Mouse (Mus musculus) gastrocnemius, adult 18-20 months (tissue): ENCODE measurements around the gene Slc1a3. TPM values are rescaled to one million over a fixed set of nuclear protein-coding genes. Genes with fewer than 3 reads are reported as not detected.

Experiments
- DNase-seq: peaks from one replicate; pipeline ENCODE4 v3.0.0; 2021; ENCODE audit warnings: low spot score
- long read RNA-seq, 2 experiments: library from polyadenylated mRNA; stranded (forward); transcript quantifications; one replicate each; pipeline ENCODE4 v2.0.0; 2021
- total RNA-seq, 2 experiments: library from RNA; stranded (reverse); gene quantifications; 2 replicates each; pipeline ENCODE4 v1.2.3; 2021

The Slc1a3 gene
- total RNA-seq, result 1 to 10 TPM; 1.4 to 1.8 TPM
- long read RNA-seq, experiment 1, result 0 reads
- long read RNA-seq, experiment 2, full-length matches to known transcripts, result 3 of 3 reads
- long read RNA-seq, experiment 2, partial matches to known transcripts, result 0 of 3 reads
- long read RNA-seq, experiment 2, other reads (novel, unspliced or antisense), result 0 of 3 reads

DNA sequence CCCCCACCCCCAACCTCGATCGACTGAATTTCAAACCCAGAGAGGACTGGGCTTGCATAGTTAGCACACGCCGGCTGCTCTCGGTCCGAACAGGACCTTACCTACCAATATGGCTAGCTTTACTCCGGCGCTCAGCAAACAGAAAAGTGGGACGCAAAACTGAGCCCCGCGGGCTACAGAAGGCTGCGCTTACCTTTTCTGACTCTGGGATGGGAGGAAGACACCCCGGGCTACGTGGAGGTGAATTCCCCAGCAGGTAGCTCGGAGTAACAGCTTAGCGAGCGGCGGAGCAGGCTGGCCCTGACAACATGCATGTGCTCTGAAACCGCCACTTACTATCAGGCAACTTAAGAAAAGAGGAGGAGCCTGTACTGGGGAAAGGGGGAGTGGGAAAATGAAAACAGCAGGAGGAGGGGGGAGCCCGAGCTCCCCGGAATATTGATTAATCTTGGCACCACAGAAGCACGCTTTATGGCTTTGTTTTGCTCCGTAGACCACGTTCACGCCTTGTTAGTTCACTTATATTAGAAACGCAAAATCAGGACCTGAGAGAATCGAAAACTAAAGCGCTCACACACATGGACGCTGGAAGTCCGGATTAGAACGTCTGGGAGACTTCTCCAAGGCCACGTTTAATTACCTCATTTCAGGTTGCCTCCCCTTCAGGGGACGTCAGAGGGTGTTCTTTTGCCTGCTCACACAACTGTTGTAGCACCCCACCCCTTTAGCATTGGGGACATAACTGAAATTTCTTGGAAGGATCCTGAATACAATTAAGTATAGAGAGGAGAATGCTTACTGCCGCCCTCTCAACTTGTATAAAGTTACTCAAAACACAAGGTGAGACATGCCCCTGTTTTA lies at the start of gene Slc1a3:
TSS of gene Slc1a3 (minus strand) at position 619 of the 861 bp plus-strand sequence.
- no peak for DNase-seq

DNA sequence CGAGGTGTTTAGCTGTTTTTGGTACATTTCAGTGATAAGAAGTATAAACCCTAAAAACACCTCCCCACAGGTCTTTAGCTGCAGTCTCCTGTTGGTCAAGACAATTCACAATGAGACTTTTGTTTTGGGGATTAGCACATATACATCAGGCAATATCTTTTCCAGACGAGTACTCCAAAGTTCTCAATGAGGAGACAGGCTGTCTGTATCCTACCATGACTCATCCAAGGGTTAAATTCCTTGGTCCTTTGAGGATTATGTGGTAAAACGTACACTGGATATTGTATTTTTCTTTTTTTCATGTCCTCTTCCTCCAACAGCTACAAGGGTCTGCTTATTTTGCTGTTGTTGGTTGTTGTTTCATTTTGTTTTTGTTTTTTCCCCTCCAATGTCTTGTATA lies 48.5 kb upstream of the Slc1a3 start:
- DNase-seq, result no peak

DNA sequence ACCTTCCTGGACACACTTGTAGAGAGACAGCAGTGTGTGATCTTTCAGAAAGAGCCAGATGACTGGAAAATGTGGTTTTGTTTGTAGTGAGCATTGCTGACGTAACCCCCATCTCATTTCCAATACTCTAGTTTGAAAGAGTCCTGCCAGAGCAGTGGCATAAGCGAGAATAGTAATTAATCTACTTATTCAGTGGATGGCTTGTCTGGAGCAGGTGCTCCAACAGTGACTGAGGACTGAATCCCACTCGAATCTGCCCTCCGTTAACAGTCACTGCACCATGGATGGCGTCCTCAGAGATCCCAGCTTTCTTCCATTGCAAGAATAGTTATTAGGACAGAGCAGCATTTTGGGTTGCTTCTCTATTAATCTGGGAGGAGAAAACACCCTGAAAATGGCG lies 45.9 kb upstream of the Slc1a3 start:
- no peak for DNase-seq

DNA sequence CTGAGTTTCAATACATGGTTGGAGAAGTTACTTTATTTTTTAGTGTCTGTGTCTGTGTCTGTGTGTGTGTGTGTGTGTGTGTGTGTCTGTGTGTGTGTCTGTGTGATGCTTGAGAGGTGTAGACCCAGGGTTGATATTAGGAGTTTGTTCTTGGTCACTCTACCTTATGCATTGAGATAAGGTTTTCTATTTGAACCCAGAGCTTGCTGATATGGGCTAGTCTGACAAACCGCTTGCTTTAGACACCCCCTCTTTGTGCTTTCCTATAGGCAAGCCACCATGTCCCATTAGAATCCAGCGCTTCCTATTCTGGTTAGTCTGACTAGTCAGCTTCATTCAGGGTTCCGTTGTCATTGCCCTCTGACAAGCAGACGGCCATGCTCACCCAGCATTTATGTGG lies 39.2 kb upstream of the Slc1a3 start:
- DNase-seq, result no peak

DNA sequence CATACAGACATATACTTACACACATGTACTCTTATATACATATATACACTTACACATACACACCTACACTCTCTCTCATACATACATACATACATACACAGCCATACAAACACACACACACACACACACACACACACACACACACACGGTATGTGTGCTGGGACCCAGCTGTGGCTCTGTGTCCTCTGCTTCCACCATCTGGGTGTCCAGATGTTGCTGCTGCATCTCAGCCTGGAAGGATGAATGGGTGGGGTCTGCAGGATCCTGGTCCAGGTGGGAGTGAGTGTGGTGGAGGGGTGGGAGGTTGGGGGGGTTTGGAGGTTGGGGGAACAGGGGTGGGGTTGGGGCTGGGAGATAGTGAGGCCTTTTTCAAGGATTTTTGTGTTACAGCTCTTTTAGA lies 38.2 kb upstream of the Slc1a3 start:
- DNase-seq, result no peak

DNA sequence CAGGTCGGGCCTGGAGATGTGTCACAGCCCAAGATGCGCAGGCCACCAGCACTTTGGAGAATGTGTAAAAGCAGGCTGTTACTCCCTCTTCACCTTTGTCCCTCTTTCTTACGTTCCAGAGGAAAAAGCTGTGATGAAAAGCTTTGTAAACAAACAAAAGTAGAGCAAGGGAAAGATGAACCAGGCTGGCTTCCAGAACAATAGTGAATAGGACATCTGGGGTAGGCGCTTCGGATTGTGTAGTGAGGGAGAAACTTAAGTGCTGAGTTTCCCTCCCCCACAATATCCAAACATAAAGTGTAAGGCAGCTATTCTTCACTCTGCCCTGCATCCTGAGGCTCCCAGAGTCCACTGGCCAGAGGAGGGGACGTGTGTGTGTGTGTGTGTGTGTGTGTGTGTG lies 31.0 kb upstream of the Slc1a3 start:
- DNase-seq, result no peak

DNA sequence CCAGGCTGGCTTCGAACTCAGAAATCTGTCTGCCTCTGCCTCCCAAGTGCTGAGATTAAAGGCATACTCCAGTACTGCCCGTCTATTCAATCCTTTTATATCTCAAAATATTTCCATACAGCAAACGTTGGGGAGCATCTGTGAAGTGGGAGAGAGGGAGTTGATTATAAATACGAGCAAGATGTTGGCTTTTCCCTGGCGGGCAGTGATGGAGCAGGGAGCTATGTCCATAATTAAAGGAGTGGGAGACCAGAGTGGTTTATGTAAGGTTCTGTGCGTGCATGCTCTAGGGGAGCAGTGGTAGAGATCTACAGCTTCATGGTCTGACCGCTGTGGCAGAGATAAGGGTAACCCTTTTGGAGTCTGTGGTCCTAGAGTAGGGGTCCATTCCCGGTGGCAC lies 30.2 kb upstream of the Slc1a3 start:
- DNase-seq, result no peak

DNA sequence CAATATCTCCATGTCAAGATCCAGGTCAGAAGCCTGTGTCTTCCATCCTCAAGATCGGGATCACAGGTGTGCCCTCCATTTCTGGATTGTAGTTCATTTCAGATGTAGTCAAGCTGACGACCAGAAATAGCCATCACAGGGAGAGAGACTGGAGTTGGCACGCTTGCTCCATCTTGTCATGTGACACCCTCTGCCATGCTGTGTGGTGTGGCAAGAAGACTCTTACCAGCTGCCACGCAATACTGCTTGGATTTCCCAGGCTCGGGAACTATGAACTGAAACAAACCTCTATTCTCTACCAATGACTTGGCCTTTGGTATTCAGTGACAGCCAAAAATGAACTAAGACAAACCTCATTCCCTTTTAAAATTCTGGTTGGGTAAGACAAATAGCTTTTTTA lies 27.6 kb upstream of the Slc1a3 start:
- DNase-seq, result no peak

DNA sequence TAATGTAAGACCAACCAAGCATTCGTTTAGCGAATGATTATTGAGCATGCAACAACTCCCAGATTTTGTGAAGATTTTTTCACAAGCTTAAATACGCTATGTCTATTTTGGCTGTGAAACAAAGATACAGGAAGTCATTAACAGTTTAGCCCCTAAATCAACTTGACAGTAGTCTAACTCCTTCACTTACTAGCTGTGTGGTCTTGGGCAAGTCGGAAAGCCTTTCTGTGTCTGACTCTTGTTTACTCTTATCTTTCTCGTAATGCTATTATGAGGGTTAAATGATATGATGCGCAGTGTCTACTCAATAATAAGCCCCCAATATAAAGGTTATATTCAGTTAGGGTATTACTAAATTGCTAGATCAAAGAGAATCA lies 23.8 kb upstream of the Slc1a3 start:
- no peak for DNase-seq

DNA sequence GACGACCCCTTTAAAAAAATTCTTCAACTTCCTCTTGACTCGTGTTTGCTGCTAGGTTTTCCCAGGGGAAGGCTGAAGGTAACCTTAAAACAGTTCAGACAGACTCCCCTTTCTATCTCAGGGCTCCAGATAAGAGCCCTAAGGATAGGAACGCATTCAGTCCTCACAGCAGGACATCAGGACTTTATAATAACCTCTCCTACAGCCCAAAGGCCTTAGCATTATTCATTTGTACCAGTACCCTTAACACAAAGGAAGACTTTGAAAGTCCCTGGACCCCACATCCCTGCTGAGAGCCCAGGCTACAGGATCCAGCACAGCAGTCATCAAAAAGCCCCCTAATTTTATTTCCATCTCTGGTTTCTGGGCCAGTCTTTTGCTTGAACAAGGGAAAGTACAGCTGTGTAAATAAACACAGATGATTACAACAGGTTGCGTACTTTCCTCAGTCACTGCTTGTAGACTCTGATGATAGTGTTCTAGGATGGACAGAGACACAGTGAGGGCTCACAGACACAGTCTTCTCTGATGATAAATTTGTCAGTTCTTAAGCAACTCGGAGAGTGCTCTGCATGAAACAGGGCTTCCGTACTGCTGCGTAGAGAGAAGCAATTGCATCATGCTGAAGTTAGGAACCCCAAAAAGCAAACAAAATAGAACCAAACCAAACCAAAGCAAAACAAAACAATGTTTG lies 23.3 kb upstream of the Slc1a3 start:
- no peak for DNase-seq

DNA sequence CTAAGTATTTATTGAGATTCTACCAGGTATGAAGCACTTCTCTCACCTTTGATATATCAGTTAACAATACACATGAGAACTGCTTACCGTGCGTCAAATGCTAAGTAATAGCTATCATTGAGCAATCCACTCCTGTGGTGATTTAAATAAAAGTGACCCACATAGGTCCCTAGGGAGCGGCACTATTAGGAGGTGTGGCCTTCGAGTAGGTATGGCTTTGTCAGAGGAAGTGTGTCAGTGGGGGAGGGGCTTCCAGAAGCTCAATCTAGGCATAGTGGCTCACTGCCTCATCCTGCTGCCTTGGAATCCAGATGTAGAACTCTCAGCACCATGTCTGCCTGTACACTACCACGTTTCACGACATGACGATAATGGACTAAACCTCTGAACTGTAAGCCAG lies 18.3 kb upstream of the Slc1a3 start:
- no peak for DNase-seq

DNA sequence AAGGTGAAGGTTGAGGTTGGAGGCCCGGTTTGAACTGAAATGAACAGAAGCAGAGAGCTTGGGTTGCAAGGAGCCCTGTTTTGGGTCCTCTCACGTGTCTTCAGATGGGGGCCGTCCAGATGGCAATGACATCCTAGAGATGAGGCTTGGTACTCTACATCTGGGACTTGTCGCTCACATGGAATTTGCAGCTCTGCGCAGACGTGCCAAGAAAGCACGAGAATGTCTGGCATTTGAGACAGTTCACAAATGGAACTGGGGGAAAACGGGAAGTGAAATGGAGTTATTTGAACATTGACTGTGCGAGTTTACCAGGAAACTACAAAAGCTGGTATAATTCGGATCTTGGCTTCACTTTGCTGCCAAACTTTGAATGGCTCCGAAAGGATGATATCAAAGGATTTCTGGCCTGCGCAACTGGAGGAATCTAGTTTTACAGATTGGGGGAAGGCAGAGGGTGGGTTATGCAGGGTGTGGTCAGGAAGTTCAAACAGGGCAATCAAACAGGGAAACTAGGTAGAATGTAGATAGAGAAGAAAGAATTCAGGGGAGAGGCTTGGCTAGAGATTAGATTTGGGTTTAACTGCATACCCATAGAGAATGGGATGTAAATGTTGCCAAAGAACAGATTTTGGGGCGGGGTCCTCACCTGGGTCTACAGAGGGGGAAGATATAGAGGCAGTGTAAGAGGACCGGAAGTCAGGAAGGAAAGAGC lies 12.0 kb upstream of the Slc1a3 start:
- DNase-seq, result no peak

DNA sequence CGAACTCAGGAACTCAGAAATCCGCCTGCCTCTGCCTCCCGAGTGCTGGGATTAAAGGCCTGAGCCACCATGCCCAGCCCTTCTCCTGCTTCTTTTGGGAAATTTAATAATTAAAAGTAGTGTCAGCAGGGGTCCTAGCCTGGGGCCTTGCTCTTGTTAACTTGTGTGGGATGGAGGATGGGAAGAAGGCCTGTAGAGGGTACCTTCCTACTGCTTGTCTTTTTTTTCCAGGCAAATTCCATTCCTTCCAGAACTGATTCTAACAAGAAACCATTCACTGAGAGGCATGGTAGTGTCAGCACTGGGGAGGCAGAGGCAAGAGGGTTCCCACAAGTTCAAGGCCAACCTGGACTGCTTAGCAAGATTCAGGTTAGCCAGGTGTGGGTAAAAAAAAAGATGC lies 11.2 kb upstream of the Slc1a3 start:
- no peak for DNase-seq

DNA sequence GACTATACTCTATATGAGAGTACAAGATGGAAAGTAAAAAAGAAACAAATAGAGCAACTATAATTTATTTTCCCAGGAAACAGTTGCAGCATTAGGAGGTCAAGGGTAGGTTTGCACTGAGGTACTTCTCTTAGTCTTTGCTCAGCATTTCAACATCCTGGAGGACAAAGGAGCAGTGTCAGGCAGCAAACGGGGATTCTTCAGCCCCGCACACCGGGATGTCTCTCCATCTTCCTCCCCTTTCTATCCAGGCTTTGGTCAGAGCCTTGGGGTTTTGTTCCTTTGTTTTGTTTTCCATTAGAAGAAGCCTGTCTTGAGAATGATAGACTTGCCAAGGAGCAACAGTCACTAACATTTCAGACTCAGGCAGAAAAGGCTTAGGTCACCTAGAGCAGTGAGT lies 10.4 kb upstream of the Slc1a3 start:
- no peak for DNase-seq

DNA sequence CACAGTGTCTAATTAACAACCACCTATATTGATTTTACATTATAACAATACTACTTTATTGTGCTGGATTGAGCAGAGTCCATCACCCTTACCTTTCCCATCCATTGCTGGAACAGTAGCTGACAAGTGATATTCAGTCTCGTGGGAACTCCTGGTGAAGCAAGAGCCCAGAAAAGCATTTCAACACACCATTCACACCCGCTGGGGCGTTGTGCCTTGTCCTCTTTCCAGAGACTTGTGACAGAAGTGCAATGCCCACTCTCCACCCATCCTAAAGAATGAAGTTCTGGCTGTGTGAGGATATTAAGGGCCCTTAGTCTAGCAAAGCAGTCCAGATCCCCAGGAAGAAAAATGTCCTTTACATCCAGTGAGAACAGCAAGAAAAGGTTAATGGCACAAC lies 7.9 kb upstream of the Slc1a3 start:
- DNase-seq, result no peak

DNA sequence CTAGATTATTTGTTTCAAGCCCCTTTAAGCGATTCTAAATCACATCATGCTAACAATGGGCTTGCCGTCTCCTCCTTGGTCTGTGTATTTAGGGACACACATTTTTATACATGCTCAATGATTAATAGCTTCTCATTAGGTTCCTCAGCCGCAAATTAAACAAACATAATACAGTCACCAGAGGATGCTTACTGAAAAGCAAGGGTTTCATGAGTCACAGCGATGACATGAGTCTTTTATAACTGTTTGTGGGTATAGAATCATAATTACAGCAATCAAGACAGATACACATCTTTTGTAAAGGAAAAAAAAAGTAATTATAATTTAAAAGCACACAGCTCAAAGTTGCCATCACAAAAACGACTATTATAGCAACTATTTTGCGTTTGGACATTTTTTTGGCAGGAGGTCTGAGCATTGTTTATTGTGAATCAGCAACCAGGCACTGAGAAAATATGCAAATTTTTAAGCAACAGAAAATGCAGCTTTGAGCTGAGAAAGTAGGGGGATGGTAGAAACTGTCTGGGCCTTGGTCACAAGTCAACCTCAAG lies 6.5 kb upstream of the Slc1a3 start:
- no peak for DNase-seq

DNA sequence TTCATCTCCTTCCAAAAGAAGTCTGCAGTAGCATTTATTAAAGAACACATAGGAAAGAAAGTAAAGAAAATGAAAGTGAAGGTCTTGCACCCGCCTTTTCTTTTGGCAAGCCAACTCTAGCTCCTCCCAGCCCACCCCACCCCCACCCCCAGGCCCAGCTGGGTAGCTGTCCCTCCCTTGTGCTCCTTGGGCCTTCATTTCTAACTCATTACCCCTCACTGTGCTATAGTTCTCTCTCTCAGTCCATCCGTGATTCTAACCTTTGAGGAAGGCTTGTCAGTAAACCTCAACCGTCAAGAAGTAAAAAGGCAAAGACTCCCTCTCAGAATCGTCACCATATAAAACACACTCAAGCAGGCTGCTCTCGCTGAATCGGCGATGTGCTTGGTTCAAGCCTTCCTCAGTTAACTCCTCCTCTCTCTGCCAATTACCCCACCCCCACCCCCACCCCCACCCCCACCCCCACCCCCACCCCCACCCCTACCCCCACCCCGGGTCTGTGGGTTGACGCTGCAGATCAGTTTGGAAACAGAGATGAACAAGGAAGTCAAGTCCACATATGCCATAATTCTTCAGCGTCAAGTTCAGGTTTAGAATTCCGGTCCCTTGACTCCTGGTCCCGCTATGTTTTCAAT lies 5.9 kb upstream of the Slc1a3 start:
- DNase-seq, result no peak

DNA sequence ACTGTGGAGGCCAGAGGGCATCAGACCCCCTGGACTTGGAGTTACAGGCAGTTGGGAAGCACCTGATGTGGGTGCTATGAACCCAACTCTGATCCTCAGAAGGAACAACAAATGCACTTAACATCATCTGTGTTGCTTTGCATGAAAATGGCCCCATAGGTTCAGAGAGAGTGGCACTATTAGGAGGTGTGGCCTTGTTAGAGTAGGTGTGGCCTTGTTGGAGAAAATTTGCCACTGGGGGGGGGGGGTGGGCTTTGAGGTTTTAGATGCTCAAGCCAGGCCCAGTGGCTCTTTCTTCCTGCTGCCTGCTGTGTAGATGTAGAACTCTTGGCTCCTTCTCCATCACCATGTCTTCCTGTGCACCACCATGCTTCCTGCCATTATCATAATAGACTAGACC lies 5.1 kb upstream of the Slc1a3 start:
- DNase-seq, result no peak

DNA sequence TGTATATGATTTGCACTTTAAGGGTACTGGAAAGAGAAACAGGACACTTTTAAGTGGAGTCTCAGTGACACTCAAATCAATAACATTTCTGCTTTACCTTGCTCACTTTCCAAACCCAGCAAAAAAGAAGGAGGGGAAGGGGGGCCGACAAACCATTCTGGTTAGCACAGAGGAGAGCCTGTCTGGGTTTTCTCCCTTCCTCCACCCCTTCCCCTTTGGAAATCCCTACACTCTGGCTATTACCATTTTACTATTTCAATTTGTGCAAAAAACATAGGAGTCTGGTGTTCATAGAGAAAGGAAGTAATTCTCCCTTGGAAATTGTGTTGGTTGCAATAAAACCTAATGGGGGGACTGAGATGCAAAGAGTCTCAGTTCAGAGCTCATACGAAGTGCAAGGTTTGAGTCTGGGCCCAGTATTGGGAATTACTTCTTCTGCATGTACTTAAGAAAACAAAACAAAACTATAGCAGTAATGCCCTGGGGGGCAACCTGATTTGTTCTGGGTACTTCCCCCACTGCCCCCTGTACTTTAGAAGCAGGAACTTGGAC lies 1.9 kb upstream of the Slc1a3 start:
- no peak for DNase-seq

DNA sequence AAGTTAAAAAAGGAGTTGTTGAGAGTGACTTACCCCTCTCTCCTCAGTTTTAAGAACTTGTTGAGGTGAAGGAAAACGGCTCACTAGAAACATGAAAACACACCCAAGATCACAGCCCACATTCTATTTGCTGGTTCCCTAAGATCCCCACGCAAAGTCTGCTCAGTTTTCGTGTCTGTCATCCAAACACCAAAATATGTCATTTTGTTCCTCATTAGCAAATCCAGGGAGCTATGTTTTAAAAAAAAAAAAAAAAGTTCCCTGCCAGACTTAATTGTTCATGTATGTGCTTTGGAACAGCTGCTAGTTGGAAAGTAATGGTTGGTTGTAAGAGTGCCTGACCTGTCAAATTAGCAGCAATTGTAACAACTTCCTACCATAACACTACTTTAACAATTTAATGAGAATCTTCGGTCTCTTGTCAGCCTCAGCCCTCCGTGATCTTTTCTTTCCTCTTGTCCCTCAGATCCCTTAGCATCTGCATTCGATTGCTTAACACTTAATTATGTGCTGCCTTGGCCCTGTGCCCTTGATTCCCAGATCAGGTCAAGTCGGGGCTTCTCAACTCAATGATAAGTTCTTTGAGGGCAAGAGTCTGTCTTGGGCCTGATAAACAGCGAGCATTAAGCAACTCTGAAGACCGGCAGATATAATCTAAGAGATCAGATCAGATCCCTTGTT lies 1.2 kb upstream of the Slc1a3 start:
- DNase-seq, result no peak

DNA sequence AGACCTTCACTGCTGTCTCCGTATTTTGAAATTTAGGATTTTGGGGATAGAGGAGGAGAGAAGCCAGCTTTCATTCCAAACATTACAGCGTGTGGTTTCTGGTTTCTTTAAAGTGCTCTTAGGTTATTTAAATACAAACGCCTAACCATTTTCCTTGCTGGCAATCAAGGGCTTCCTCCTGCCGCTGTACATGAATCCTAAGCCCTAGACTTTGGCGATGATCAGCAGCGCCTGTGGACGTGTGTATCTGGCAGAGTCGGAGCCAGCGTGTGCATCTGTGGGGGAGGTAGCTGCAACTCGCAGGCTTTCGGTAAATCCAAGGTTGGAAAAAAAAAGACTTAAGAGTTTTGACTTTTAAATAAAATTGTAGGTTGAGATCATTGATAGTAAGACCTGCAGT lies 986 bp downstream of the Slc1a3 start:
- no peak for DNase-seq
